ENCODE assay signal across 11 mouse cellular contexts in genomic region chr8:79561269-79562063, GRCm38 (mm10).
DNase-seq lines count a peak whose midpoint lies in the region; ATAC-seq and TF ChIP-seq lines count a peak whose summit lies in the region.
"Had no signal": no experiment of that assay in that cellular context is flagged by ENCODE, and none has a peak within 500 bp of the region (broad histone marks: within the 10 kb centered on the region; RNA-seq: fewer than 3 reads in every experiment).

No protein-coding gene starts in this region.

- H3K9ac ChIP-seq in hindbrain, embryonic 14.5 days: no peak overlapping the region
- H3K9ac ChIP-seq in limb, embryonic 15.5 days: no peak overlapping the region

- no peak overlapping the region for H3K4me2 ChIP-seq in hindbrain, embryonic 14.5 days (replicated peaks)
- peak overlapping the region; percentile 33; the same call in 1 of the 2 replicates for H3K4me2 ChIP-seq in limb, embryonic 15.5 days

- no peaks in the 10 kb centered on the region for H3K4me1 ChIP-seq in hindbrain, embryonic 14.5 days (replicated peaks; ENCODE audit: control insufficient read depth, insufficient read depth, low read length)
- H3K4me1 ChIP-seq in hindbrain, embryonic 10.5 days (replicated peaks): peaks cover 6% of the 10 kb centered on the region
- H3K4me1 ChIP-seq in limb, embryonic 15.5 days: peaks cover 16% of the 10 kb centered on the region

- intact Hi-C loops in gastrocnemius, adult 2 months (cut with DNase I): loop anchor here (5.0 to 10.0 kb wide), 2 partner anchors 227 to 534 kb away; partner anchors contain the start of gene Zfp827

- H3K27ac ChIP-seq in hindbrain, embryonic 14.5 days: peak overlapping the region; percentile 7; the same call in 1 of the 2 replicates
- no peak overlapping the region for H3K27ac ChIP-seq in hindbrain, embryonic 10.5 days
- peak overlapping the region; percentile 87 for H3K27ac ChIP-seq in gastrocnemius, adult 2 months
- peak overlapping the region; percentile 91 for H3K27ac ChIP-seq in limb, embryonic 15.5 days

- DNase-seq in hindbrain, embryonic 14.5 days (ENCODE audit: low spot score): no peak
- no peak for DNase-seq in hindbrain, embryonic 10.5 days (ENCODE audit: low spot score)
- no peak for DNase-seq in Patski (ENCODE audit: low read depth, low spot score)
- DNase-seq in gastrocnemius, adult 2 months: peak; percentile 59
- no peak for DNase-seq in T-cell, adult 2 months (ENCODE audit: low spot score)
- DNase-seq in thymus, postnatal 0 days (ENCODE audit: low spot score): no peak
- DNase-seq: adrenal gland, postnatal 25 days; cerebellum, postnatal 36 days; spleen, adult 18-20 months had no signal

- ATAC-seq in hindbrain, embryonic 14.5 days (ENCODE audit: low FRiP score): no peak
- peak; percentile 44 for ATAC-seq in Patski
- no peak for ATAC-seq in limb, embryonic 15.5 days (ENCODE audit: insufficient number of reproducible peaks, low FRiP score, low TSS enrichment, low read depth)
- ATAC-seq in CD4-positive, CD25-positive, alpha-beta regulatory T cell, adult 4 months: no peak

- CTCF ChIA-PET in Patski (lab: Charles Lee): interaction anchor here (0.8 to 1.6 kb wide), 6 partner anchors 9 to 261 kb away, joined by 3 to 9 read pairs (median 4); no protein-coding TSS in a partner anchor

- H3K36me3 ChIP-seq in hindbrain, embryonic 14.5 days (replicated peaks; ENCODE audit: control insufficient read depth, insufficient read depth): no peaks in the 10 kb centered on the region
- no peaks in the 10 kb centered on the region for H3K36me3 ChIP-seq in hindbrain, embryonic 10.5 days
- H3K36me3 ChIP-seq in limb, embryonic 15.5 days: no peaks in the 10 kb centered on the region

- TF ChIP-seq CTCF in Patski (IDR thresholded peaks at IDR 0.05): no peak
- TF ChIP-seq CTCF in gastrocnemius, adult 2 months (IDR thresholded peaks at IDR 0.05): no peak

- H3K4me3 ChIP-seq in hindbrain, embryonic 14.5 days (replicated peaks; ENCODE audit: low read length): no peak overlapping the region
- H3K4me3 ChIP-seq in hindbrain, embryonic 10.5 days: no peak overlapping the region
- peak overlapping the region; percentile 57 for H3K4me3 ChIP-seq in gastrocnemius, adult 2 months
- H3K4me3 ChIP-seq in limb, embryonic 15.5 days: no peak overlapping the region

- POLR2A ChIA-PET in Patski (lab: Charles Lee): no interaction called here

- H3K9me3 ChIP-seq in hindbrain, embryonic 14.5 days (ENCODE audit: control insufficient read depth, low read length): no peaks in the 10 kb centered on the region
- no peaks in the 10 kb centered on the region for H3K9me3 ChIP-seq in hindbrain, embryonic 10.5 days
- no peaks in the 10 kb centered on the region for H3K9me3 ChIP-seq in limb, embryonic 15.5 days

- in situ Hi-C loops in Patski (cut with MboI; ENCODE audit: low pct_unique_long_range_greater_than_20kb): no loop called here

- no peaks in the 10 kb centered on the region for H3K27me3 ChIP-seq in hindbrain, embryonic 14.5 days (ENCODE audit: control insufficient read depth, insufficient read depth, low read length)
- H3K27me3 ChIP-seq in hindbrain, embryonic 10.5 days (ENCODE audit: insufficient read depth, poor library complexity, severe bottlenecking): no peaks in the 10 kb centered on the region
- H3K27me3 ChIP-seq in Patski: no peaks in the 10 kb centered on the region
- H3K27me3 ChIP-seq in limb, embryonic 15.5 days: no peaks in the 10 kb centered on the region

- WGBS in hindbrain, embryonic 14.5 days: 66% methylated on average over 9 of the region's 9 CpGs
- WGBS in hindbrain, embryonic 10.5 days: 77% methylated on average over 9 of the region's 9 CpGs
- WGBS in limb, embryonic 15.5 days: 46% methylated on average over 9 of the region's 9 CpGs
